ENCODE assay signal across 8 mouse cellular contexts in genomic region chr19:42217374-42217763, GRCm38 (mm10). TPM values are rescaled to one million over a fixed set of nuclear protein-coding genes. Genes with fewer than 3 reads are reported as not detected.
DNase-seq lines count a peak whose midpoint lies in the region; ATAC-seq and TF ChIP-seq lines count a peak whose summit lies in the region.

No protein-coding gene starts in this region.

- intact Hi-C loops in heart, adult 2 months (cut with DNase I): loop anchor here (1.0 kb wide), 1 partner anchor 55 kb away; no protein-coding TSS in a partner anchor
- intact Hi-C loops in left cerebral cortex, postnatal 25 days (cut with DNase I): loop anchor here (1.0 to 5.0 kb wide), 2 partner anchors 40 to 55 kb away; no protein-coding TSS in a partner anchor

- peak; percentile 79 for TF ChIP-seq CTCF in heart, adult 2 months (IDR thresholded peaks at IDR 0.05)

- ATAC-seq in heart, embryonic 12.5 days (ENCODE audit: insufficient number of reproducible peaks, low FRiP score): no peak

- no peaks in the 10 kb centered on the region for H3K79me2 ChIP-seq in heart, adult 2 months (replicated peaks; ENCODE audit: control insufficient read depth, insufficient read depth, low read length)

- H3K27me3 ChIP-seq in heart, adult 2 months (ENCODE audit: control insufficient read depth, insufficient read depth, low read length): no peaks in the 10 kb centered on the region
- H3K27me3 ChIP-seq in heart, embryonic 12.5 days (replicated peaks): peaks cover 8% of the 10 kb centered on the region; the same call in 1 of the 2 replicates

- no peak overlapping the region for H3K27ac ChIP-seq in heart, adult 2 months
- H3K27ac ChIP-seq in heart, embryonic 12.5 days (ENCODE audit: poor library complexity, severe bottlenecking): no peak overlapping the region

- H3K9me3 ChIP-seq in heart, embryonic 12.5 days (replicated peaks): 0 out of 2 replicates have a peak, but pooled peaks cover 3% of the 10 kb centered on the region

- no peaks in the 10 kb centered on the region for H3K4me1 ChIP-seq in heart, adult 2 months (ENCODE audit: control insufficient read depth, insufficient read depth, low read length)
- H3K4me1 ChIP-seq in heart, embryonic 12.5 days (replicated peaks): no peaks in the 10 kb centered on the region

- no peak overlapping the region for H3K4me3 ChIP-seq in heart, adult 2 months
- no peak overlapping the region for H3K4me3 ChIP-seq in heart, embryonic 12.5 days

- peak in 1 of 2 experiments; percentile 30 for DNase-seq in heart, adult 2 months
- peak; percentile 29 for DNase-seq in urinary bladder, postnatal 25 days (ENCODE audit: low spot score)
- DNase-seq in urinary bladder, postnatal 4 days (ENCODE audit: low spot score in 2 of 2): no peak
- peak; percentile 62 for DNase-seq in embryo, embryonic 10.5 days (ENCODE audit: low spot score)
- DNase-seq in left cerebral cortex, postnatal 25 days (ENCODE audit: low spot score in 2 of 2): peak; percentile 47 to 74
- DNase-seq in right cerebral cortex, postnatal 10 days (ENCODE audit: low spot score in 2 of 2): peak; percentile 65 to 78
- DNase-seq in kidney, postnatal 14 days: no peak

- no peak for TF ChIP-seq EP300 in heart, adult 2 months (IDR thresholded peaks at IDR 0.05; ENCODE audit: insufficient read depth, low read depth, low read length)

- no peak overlapping the region for H3K4me2 ChIP-seq in heart, embryonic 12.5 days

- WGBS in heart, adult 2 months: 6% methylated on average over 2 of the region's 2 CpGs
- WGBS in heart, embryonic 12.5 days: 16% methylated on average over 2 of the region's 2 CpGs

- H3K36me3 ChIP-seq in heart, adult 2 months (ENCODE audit: control insufficient read depth, insufficient read depth, low read length): no peaks in the 10 kb centered on the region
- no peaks in the 10 kb centered on the region for H3K36me3 ChIP-seq in heart, embryonic 12.5 days

- TF ChIP-seq POLR2A in heart, adult 2 months (IDR thresholded peaks at IDR 0.05; ENCODE audit: insufficient read depth, low read depth, low read length): no peak

- no peak overlapping the region for H3K9ac ChIP-seq in heart, adult 2 months (ENCODE audit: low read depth, low read length)
- no peak overlapping the region for H3K9ac ChIP-seq in heart, embryonic 12.5 days

RNA-seq across cellular contexts. Expression of gene Sfrp5, which starts 15.3 kb away (rescaled TPM):
- 1 to 10 TPM; 4.7 to 5.9 TPM for total RNA-seq in heart, adult 2 months (2021)
- 11.6 and 19.0 TPM in 2 replicates for polyA plus RNA-seq in heart, adult 2 months (2012; rRNA removed)
- polyA plus RNA-seq in heart, embryonic 12.5 days (2016; fragmentation: Nextera tagmentation; extraction: Ambion mirVana): 5.4 and 5.9 TPM in 2 replicates
- total RNA-seq in left cerebral cortex, postnatal 25 days (2021): 1 to 10 TPM in 1 of 2 experiments, under 1 TPM in 1; 0.62 to 1.3 TPM

RNA-seq across cellular contexts. Expression of gene Golga7b, which starts 30.0 kb away (rescaled TPM):
- total RNA-seq in heart, adult 2 months (2021): under 1 TPM; 0.50 to 0.75 TPM
- 1.0 and 1.1 TPM in 2 replicates for polyA plus RNA-seq in heart, adult 2 months (2012; rRNA removed)
- 0.21 and 0.27 TPM in 2 replicates for polyA plus RNA-seq in heart, embryonic 12.5 days (2016; fragmentation: Nextera tagmentation; extraction: Ambion mirVana)
- total RNA-seq in left cerebral cortex, postnatal 25 days (2021): 100 to 1,000 TPM; 130 to 140 TPM

RNA-seq across cellular contexts. Expression of gene Zfyve27, which starts 53.6 kb away (rescaled TPM):
- 10 to 100 TPM; 20.2 to 20.3 TPM for total RNA-seq in heart, adult 2 months (2021)
- 27.6 and 33.6 TPM in 2 replicates for polyA plus RNA-seq in heart, adult 2 months (2012; rRNA removed)
- 27.2 and 27.7 TPM in 2 replicates for polyA plus RNA-seq in heart, embryonic 12.5 days (2016; fragmentation: Nextera tagmentation; extraction: Ambion mirVana)
- total RNA-seq in left cerebral cortex, postnatal 25 days (2021): 10 to 100 TPM; 84.6 to 95.8 TPM

Comparison
In these comparisons a context has a peak if more than half of its experiments do, and no peak if none do; other contexts are left out.
1. DNase-seq: peak in urinary bladder, postnatal 25 days (single experiment), embryo, embryonic 10.5 days (single experiment), left cerebral cortex, postnatal 25 days (2 of 2) and right cerebral cortex, postnatal 10 days (2 of 2); none in urinary bladder, postnatal 4 days (0 of 2) and kidney, postnatal 14 days (single experiment).
2. RNA of gene Golga7b, which starts 30.0 kb away (total RNA-seq): 130 to 140 TPM in left cerebral cortex, postnatal 25 days; 0.50 to 0.75 TPM in heart, adult 2 months; every median in the first group is over 10 times any median in the second.
3. RNA of gene Zfyve27, which starts 53.6 kb away (total RNA-seq): 84.6 to 95.8 TPM in left cerebral cortex, postnatal 25 days; 20.2 to 20.3 TPM in heart, adult 2 months; every median in the first group is over 4 times any median in the second.